Mouse (Mus musculus) Patski (cell line): ENCODE measurements around the gene N4bp3. TPM values are rescaled to one million over a fixed set of nuclear protein-coding genes. Genes with fewer than 3 reads are reported as not detected.
"Not testable (repeated sequence)": the region's sequence is repeated elsewhere in the genome, so short reads cannot be mapped to it uniquely, and the experiment has no call there.

Source experiments
- ATAC-seq: fragments of 100-300 bp; one replicate; pipeline ENCODE4 v1.8.0; 2021
- CTCF ChIA-PET: fragments of 350-600 bp; sonication (Branson Sonifier 250); formaldehyde crosslinking; loops from one replicate; lab custom pipeline; 2022; ENCODE audit warnings: inconsistent platforms; lab: Charles Lee
- POLR2A ChIA-PET: fragments of 350-600 bp; sonication (Branson Sonifier 250); formaldehyde crosslinking; loops from one replicate; lab custom pipeline; 2022; ENCODE audit warnings: antibody characterized with exemption, inconsistent platforms; lab: Charles Lee
- DNase-seq: peaks from one replicate; pipeline ENCODE4 v3.0.0-alpha.2; 2011; ENCODE audit warnings: low read depth, low spot score
- H3K27me3 ChIP-seq: fragments of 371-371 bp; one replicate; pipeline ENCODE4 v1.5.1; 2021
- CTCF ChIP-seq: fragments of 100-300 bp; IDR thresholded peaks from one replicate; pipeline ENCODE4 v1.5.1; 2021
- in situ Hi-C: fragments of 300-500 bp; cut with MboI; formaldehyde crosslinking; loops from 3 replicates; pipeline ENCODE4 v1.11.1; 2018; ENCODE audit warnings: low pct_unique_long_range_greater_than_20kb, mixed read lengths
- polyA plus RNA-seq: library from polyadenylated mRNA; unstranded; gene quantifications from one replicate; pipeline ENCODE4 v1.2.3, GENCODE M21; 2021

The N4bp3 gene
- 25.0 TPM for polyA plus RNA-seq

DNA sequence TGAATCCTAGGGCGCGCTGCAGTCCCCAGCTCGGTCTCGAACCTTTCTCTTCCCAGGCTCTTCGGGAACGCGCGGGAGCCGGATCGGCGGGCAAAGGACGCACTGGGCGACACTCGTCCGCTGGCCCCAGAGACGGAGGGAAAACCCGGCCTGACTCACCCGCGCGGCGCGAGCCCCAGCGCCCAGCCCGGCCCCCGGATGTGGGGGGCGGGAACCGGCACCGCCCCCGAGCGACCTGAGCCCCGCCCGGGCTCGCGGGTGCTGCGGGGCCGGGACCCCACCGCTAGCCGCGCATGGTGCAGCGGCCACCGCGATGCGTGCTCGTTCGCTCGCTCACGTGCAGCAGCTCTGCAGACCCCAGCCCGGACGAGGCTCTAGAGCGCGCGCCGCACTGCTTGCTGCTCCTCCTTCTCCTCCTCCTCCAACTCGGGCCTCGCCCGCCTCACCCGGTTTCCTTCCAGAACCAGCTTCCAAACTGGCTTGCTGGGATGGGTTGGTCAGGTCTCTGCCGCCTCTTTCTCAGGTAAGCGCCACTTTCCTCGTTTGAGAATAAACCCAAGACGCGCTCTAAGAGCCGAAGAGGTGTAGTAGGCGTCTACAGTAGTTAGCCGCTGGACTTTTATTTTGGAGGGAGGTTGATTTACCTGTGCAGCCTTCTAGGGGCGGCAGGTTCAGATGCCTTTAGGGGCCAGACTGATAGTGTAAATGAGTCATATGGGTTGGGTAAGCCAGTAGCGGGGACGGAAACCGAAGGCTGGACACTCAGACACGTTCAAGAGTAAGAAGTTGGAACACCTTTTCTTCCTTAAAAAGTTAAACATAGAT lies at the start of gene N4bp3, which contains the start of gene D930048N14Rik:
Gene N4bp3, minus strand, starts transcription at position 152 of the 825 bp plus-strand sequence.
Gene D930048N14Rik, plus strand, starts transcription at position 264 of the 825 bp plus-strand sequence.
- in situ Hi-C loops: no loop called here
- DNase-seq: no peak
- no peak for TF ChIP-seq CTCF
- ChIA-PET POLR2A (interaction anchor here (1.0 to 2.6 kb wide), 5 partner anchors 9 to 23 kb away, joined by 3 to 10 read pairs (median 8); partner anchors contain the start of gene Rmnd5b), CTCF (interaction anchor here (1.0 kb wide), 1 partner anchor 30 kb away, joined by 5 read pairs; no protein-coding TSS in a partner anchor)
- no peaks in the 10 kb centered on the region for H3K27me3 ChIP-seq
- ATAC-seq: peak; percentile 82

- DNase-seq (no peak), ATAC-seq (no peak)
- TF ChIP-seq CTCF: no peak
- CTCF ChIA-PET: no interaction called here
- in situ Hi-C loops: loop anchor here (25.0 kb wide), 1 partner anchor 408 kb away; the partner anchor contains the start of gene Col23a1
- no peaks in the 10 kb centered on the region for H3K27me3 ChIP-seq
- POLR2A ChIA-PET: no interaction called here
Observed at GRCm38 (mm10) chr11:51694984-51695383, 44.3 kb upstream of the N4bp3 start.

DNA sequence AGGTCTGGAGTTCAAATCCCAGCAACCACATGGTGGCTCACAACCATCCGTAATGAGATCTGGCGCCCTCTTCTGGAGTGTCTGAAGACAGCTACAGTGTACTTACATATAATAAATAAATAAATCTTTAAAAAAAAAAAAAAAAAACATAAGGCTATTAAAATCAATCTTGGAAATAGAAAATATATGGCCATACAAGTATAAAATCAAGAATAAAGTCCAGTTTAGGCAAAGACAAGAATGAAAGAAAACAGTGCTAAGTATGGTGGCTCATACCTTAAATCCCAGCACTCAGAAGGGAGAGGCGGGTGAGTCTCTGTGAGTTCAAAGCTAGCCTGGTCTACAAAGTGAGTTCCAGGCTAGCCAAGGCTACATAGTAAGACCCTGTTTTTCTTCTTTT lies 40.0 kb upstream of the N4bp3 start:
- not testable (repeated sequence) for H3K27me3 ChIP-seq, DNase-seq, ATAC-seq
- CTCF ChIA-PET: interaction anchor here (1.8 kb wide), 1 partner anchor 9 kb away, joined by 5 read pairs; no protein-coding TSS in a partner anchor
- in situ Hi-C loops: loop anchor here (25.0 kb wide), 1 partner anchor 403 kb away; the partner anchor contains the start of gene Col23a1
- POLR2A ChIA-PET: interaction anchor here (1.2 kb wide), 1 partner anchor 15 kb away, joined by 3 read pairs; no protein-coding TSS in a partner anchor

- TF ChIP-seq CTCF: no peak
- no peak for ATAC-seq
- ChIA-PET CTCF (interaction anchor here (0.9 to 4.7 kb wide), 5 partner anchors 9 to 97 kb away, joined by 4 to 34 read pairs (median 4); partner anchors contain the start of gene Hnrnpab), POLR2A (interaction anchor here (0.5 to 2.2 kb wide), 11 partner anchors 10 to 115 kb away, joined by 3 to 5 read pairs (median 3); partner anchors contain the start of gene Hnrnpab)
- in situ Hi-C loops: loop anchor here (25.0 kb wide), 1 partner anchor 402 kb away; the partner anchor contains the start of gene Col23a1
- no peaks in the 10 kb centered on the region for H3K27me3 ChIP-seq
- DNase-seq: no peak
Observed at GRCm38 (mm10) chr11:51689343-51689742, 38.7 kb upstream of the N4bp3 start.

GRCm38 (mm10) chr11:51688330-51689328 lies 38.0 kb upstream of the N4bp3 start, which contains the start of gene 0610009B22Rik:
TSS of gene 0610009B22Rik (minus strand) at chr11:51688874.
- ChIA-PET POLR2A (interaction anchor here (0.5 to 2.2 kb wide), 13 partner anchors 9 to 116 kb away, joined by 3 to 5 read pairs (median 3); partner anchors contain the start of gene Hnrnpab), CTCF (interaction anchor here (0.9 to 4.7 kb wide), 6 partner anchors 10 to 98 kb away, joined by 3 to 34 read pairs (median 4); partner anchors contain the start of gene Hnrnpab)
- DNase-seq (peak; percentile 95), ATAC-seq (peak; percentile 93)
- in situ Hi-C loops: loop anchor here (25.0 kb wide), 1 partner anchor 401 kb away; the partner anchor contains the start of gene Col23a1
- no peak for TF ChIP-seq CTCF
- no peaks in the 10 kb centered on the region for H3K27me3 ChIP-seq

DNA sequence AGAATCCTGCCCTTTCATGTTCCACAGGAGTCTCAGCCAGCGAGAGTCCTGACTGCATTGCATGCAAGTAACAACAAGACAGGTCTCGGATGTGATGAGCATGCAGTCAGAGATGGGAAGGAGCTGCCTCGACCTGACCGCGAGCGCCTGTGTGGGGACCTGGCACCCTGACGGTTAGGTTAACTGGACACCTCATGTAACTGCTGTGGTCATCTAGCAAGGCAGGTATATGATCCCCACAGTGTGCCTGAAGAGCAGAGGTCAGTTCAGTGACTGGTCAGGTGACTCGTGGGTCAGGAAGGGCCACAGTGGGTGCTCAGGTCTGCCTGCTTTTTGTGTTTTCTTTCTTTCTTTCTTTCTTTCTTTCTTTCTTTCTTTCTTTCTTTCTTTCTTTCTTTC lies 31.3 kb upstream of the N4bp3 start:
- CTCF ChIA-PET: interaction anchor here (0.7 to 5.3 kb wide), 10 partner anchors 9 to 70 kb away, joined by 3 to 61 read pairs (median 3); partner anchors contain the start of genes Nhp2 and Rmnd5b
- DNase-seq: no peak
- H3K27me3 ChIP-seq: no peaks in the 10 kb centered on the region
- TF ChIP-seq CTCF: no peak
- in situ Hi-C loops: loop anchor here (5.0 to 25.0 kb wide), 2 partner anchors 65 to 395 kb away; partner anchors contain the start of genes Col23a1 and Nhp2
- ATAC-seq: no peak
- POLR2A ChIA-PET: no interaction called here

GRCm38 (mm10) chr11:51681324-51681975 lies 30.8 kb upstream of the N4bp3 start:
- no peak for ATAC-seq
- CTCF ChIA-PET: interaction anchor here (0.6 to 5.3 kb wide), 13 partner anchors 8 to 73 kb away, joined by 3 to 61 read pairs (median 3); partner anchors contain the start of genes D930048N14Rik, N4bp3, Nhp2 and Rmnd5b
- in situ Hi-C loops: loop anchor here (5.0 to 25.0 kb wide), 2 partner anchors 64 to 394 kb away; partner anchors contain the start of genes Col23a1 and Nhp2

GRCm38 (mm10) chr11:51679466-51679865 lies 28.8 kb upstream of the N4bp3 start:
- no peak for TF ChIP-seq CTCF
- in situ Hi-C loops: loop anchor here (25.0 kb wide), 1 partner anchor 392 kb away; the partner anchor contains the start of gene Col23a1
- ATAC-seq (no peak), DNase-seq (no peak)
- no peaks in the 10 kb centered on the region for H3K27me3 ChIP-seq
- ChIA-PET POLR2A (interaction anchor here (0.5 kb wide), 1 partner anchor 10 kb away, joined by 3 read pairs; the partner anchor contains the start of gene 0610009B22Rik), CTCF (interaction anchor here (5.3 kb wide), 1 partner anchor 63 kb away, joined by 61 read pairs; the partner anchor contains the start of gene Nhp2)

More at GRCm38 (mm10) chr11:51681324-51681975, 30.8 kb upstream of the N4bp3 start:
- TF ChIP-seq CTCF: peak; percentile 89
- DNase-seq: no peak
- H3K27me3 ChIP-seq: no peaks in the 10 kb centered on the region
- POLR2A ChIA-PET: interaction anchor here (0.6 to 0.7 kb wide), 2 partner anchors 10 to 55 kb away, joined by 3 read pairs; no protein-coding TSS in a partner anchor
